Mouse (Mus musculus) ZHBTc4 (cell line): ENCODE measurements around the gene Nrxn3.

Source experiments
- DNase-seq: peaks from one replicate; pipeline ENCODE4 v3.0.0-alpha.2; 2011; ENCODE audit warnings: low read depth, low spot score

The Nrxn3 gene

GRCm38 (mm10) chr12:89312586-89312985 is 589.9 kb downstream of the Nrxn3 start:
- peak; percentile 41 for DNase-seq

GRCm38 (mm10) chr12:89325864-89326560 is 603.3 kb downstream of the Nrxn3 start:
- DNase-seq, result no peak

GRCm38 (mm10) chr12:89331474-89332263 is 609.0 kb downstream of the Nrxn3 start:
- DNase-seq, result peak; percentile 26

- no peak for DNase-seq
Measured at GRCm38 (mm10) chr12:89333486-89333885, 610.8 kb downstream of the Nrxn3 start.

GRCm38 (mm10) chr12:89364850-89365249 is 642.2 kb downstream of the Nrxn3 start:
- no peak for DNase-seq

- DNase-seq, result no peak
Measured at GRCm38 (mm10) chr12:89369939-89370338, 647.3 kb downstream of the Nrxn3 start.

- DNase-seq, result no peak
Measured at GRCm38 (mm10) chr12:89376600-89376999, 653.9 kb downstream of the Nrxn3 start.

GRCm38 (mm10) chr12:89377051-89377643 is 654.5 kb downstream of the Nrxn3 start:
- peak; percentile 1 for DNase-seq

- no peak for DNase-seq
Measured at GRCm38 (mm10) chr12:89377687-89378086, 655.0 kb downstream of the Nrxn3 start.

GRCm38 (mm10) chr12:89383254-89383653 is 660.6 kb downstream of the Nrxn3 start:
- DNase-seq, result peak; percentile 28

- DNase-seq, result peak; percentile 28
Measured at GRCm38 (mm10) chr12:89395121-89395792, 672.6 kb downstream of the Nrxn3 start.

- no peak for DNase-seq
Measured at GRCm38 (mm10) chr12:89436519-89436918, 713.8 kb downstream of the Nrxn3 start.

- no peak for DNase-seq
Measured at GRCm38 (mm10) chr12:89442323-89443038, 719.8 kb downstream of the Nrxn3 start.

- peak; percentile 35 for DNase-seq
Measured at GRCm38 (mm10) chr12:89450667-89451298, 728.1 kb downstream of the Nrxn3 start.

GRCm38 (mm10) chr12:89470226-89470625 is 747.5 kb downstream of the Nrxn3 start:
- DNase-seq, result no peak

GRCm38 (mm10) chr12:89471289-89471688 is 748.6 kb downstream of the Nrxn3 start:
- DNase-seq, result no peak

- peak; percentile 19 for DNase-seq
Measured at GRCm38 (mm10) chr12:89471874-89472273, 749.2 kb downstream of the Nrxn3 start.

- DNase-seq, result peak; percentile 51
Measured at GRCm38 (mm10) chr12:89479096-89479495, 756.4 kb downstream of the Nrxn3 start.

- peak; percentile 42 for DNase-seq
Measured at GRCm38 (mm10) chr12:89482223-89482622, 759.5 kb downstream of the Nrxn3 start.

- no peak for DNase-seq
Measured at GRCm38 (mm10) chr12:89504026-89504425, 781.4 kb downstream of the Nrxn3 start.
